Mouse (Mus musculus) erythroid progenitor cell, adult 5-6 weeks (primary cell): ENCODE measurements at regions not wholly inside any gene's neighbourhood (a gene's known extent, or its start where the extent isn't known, plus 50 kb on each side); places are given as distances from the start of the nearest gene placed in this dataset.
"Not testable (repeated sequence)": the region's sequence is repeated elsewhere in the genome, so short reads cannot be mapped to it uniquely, and the experiment has no call there.

Experiments
- ATAC-seq: replicated peaks from 2 replicates; pipeline ENCODE4 v1.8.0; 2016; ENCODE audit warnings: moderate number of reproducible peaks, mild to moderate bottlenecking, moderate TSS enrichment, inconsistent platforms; ENCODE audit not compliant: poor library complexity, low FRiP score, severe bottlenecking

DNA sequence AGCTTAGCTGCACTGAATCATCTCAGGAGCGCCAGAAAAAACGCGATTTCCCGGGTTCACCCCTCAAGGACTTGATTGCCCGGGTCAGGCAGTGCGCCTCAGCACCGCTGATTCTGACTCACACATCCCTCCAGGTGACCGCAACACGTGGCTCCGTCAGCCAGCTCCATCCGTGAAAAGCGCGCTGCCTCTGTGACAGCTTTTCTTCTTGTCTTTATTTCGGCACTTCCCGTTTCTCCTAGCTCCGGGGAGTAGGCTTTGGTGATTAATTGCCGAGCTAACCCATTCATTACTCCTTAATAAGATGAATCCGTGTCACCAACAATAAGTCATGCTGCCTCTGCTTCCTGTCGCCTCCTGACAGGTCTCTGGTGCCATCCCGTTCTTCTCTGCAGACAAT is 108.6 kb downstream of the Katnal1 start:
- no peak for ATAC-seq

- ATAC-seq: peak; percentile 61; the same call in 1 of the 2 replicates
These were observed 109.7 kb downstream of the Katnal1 start for GRCm38 (mm10) chr5:148819423-148819822.

- no peak for ATAC-seq
These were observed 110.4 kb downstream of the Katnal1 start for GRCm38 (mm10) chr5:148818746-148819145.

DNA sequence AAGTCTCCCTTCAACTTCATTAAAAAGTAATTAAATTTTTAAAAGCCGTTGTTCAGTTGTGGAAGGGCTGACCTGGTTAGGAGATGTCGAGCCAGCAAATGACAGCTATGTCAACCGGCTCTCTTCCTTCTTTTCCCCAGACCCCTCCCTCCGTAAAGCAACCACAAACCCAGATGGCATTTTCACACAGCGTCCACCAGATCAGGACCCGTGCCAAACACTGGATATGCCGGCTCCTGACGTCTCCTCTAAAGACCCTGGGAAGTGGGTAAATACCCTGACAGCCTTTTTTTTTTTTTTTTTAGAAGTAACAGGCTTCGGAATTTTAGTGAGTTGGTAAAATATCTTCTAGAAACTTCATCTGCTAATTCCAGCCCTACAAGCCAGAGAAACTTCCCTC is 116.3 kb downstream of the Katnal1 start:
- no peak for ATAC-seq

- ATAC-seq: peak; percentile 64
These were observed 117.1 kb downstream of the Katnal1 start for GRCm38 (mm10) chr5:148812016-148812415.

DNA sequence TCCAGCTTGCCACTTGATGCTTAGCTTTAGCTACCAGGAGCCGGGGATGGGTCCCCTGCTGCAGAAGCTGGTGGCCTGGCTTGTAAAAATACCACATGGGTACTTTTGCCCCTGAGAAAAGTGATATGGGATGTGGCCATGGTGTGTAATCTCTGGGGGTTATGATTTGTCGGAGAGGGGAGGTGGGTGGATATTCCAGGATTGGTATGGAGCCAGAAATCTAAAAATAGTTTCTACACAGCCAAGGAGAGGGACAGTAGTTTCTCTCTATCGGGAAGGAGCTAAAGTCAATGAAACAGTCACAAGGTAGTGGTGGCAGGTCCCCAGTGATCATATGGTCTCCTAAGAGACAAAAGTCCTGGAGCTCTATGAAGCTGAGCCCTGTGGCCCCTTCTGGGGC is 119.6 kb downstream of the Katnal1 start:
- no peak for ATAC-seq

- ATAC-seq: no peak
These were observed 120.1 kb downstream of the Katnal1 start for GRCm38 (mm10) chr5:148809055-148809454.

GRCm38 (mm10) chr5:148808426-148808825 is 120.7 kb downstream of the Katnal1 start:
- ATAC-seq: no peak

DNA sequence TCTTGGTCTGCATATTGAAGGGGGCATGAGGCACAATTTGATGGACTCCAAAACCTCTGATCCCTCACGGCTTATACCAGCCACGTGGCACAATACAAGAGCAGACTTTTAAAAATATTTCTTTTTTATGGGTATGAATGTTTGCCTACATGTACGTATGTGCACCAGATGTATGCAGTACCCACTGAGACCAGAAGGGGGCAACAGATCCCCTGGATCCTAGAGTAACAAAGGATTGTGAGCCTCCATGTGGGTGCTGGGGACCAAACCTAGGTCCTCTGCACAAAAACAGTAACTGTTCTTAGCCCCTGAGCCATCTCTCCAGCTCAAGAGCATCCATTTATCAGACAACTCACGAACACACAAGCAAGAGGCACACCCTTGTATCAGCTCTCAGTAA is 121.5 kb downstream of the Katnal1 start:
- no peak for ATAC-seq

- no peak for ATAC-seq
These were observed 124.1 kb downstream of the Katnal1 start for GRCm38 (mm10) chr5:148805030-148805429.

DNA sequence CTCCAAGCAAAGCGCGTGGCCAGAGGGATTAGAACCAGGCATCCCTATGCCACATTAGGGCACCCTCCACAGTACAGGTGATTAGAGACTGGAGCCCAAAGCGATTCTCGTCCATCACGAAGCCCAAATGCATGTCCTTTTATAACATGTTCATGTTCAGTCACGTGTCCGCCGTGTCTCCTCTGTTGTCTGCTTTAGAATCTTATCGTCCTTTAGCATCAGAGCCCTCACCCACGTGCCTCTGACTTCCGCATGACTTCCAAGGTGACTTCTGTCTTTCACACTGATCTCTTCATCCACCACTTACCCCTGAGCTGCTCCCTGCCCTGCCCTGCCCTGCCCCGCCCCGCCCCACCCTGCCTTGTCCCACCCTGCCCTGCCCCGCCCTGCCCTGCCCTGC is 125.3 kb downstream of the Katnal1 start:
- ATAC-seq: no peak

DNA sequence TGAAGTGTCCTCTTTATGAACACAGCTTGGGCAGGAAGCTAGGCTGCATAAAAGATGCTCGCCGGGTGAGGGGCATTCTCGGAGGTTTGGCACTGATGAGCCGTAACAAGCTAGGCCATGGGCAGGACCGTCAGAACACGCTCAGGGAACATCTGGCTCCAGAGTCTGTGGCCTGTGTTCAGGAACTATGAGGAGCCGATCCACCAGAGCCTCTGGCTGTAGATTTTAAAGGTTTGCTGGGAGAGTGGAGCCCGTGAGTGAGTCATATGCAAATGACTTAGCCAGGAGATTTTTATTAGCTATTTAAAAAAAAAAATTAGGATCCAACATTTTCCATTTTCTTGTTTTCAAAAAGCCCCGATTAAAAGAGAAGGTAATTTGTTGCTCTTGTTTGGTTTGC is 126.4 kb downstream of the Katnal1 start:
- ATAC-seq: no peak; the same call in 1 of the 2 replicates

DNA sequence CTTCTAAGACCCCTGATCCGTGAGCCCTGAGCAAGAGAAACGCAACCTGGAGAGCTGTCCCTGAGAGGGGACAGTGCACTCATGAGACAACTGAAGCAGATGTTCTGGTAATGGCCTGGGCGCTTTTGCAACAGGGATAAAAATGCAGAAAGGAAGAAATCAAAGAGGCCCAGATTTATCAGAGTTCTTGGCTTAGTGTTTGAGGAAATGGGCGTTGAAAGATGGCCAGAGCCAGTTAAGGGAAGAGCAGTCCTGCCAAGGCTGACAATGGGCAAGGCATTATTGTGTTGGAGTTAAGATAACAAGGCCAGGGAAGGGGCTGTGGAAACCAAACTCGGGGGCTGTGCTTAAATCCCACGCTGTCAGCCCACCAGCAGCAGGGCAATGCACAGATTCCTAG is 130.6 kb downstream of the Katnal1 start:
- no peak for ATAC-seq

- no peak for ATAC-seq
These were observed 133.0 kb downstream of the Katnal1 start for GRCm38 (mm10) chr5:148796072-148796471.

- ATAC-seq: peak; percentile 57; the same call in 1 of the 2 replicates
These were observed 134.7 kb downstream of the Katnal1 start for GRCm38 (mm10) chr5:148794465-148794864.

DNA sequence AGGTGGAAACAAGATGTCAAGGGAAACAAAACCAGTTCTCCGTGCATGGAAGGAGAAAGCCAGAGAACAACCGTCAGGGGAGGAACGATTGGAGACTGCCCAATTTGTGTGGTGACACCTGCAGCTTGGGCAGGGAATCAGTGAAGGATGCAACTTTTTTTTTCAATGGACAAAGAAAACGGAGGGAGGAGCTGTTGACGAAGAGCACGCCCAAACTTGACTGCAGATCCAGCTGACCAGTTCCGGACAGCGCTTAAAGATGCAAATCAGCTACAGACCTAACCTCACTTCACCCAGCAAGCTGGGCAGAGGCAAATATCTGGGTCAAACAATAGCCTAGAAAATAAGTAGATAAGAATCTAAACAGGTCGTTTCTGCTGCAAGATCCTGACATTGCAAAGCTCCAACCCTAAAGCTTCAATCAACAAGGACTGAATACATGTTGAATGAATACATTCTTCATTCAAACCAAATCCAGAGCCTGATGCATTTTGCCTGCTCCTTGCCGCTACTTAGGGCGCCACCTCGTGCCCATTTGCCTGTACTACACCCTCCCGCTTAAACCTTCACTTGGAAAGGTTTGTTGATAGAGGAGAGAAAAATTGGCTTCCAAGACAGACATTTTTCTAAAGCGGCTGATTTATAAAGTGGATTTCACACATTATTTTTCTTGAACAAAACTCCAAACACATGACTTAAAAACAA is 136.2 kb downstream of the Katnal1 start:
- no peak for ATAC-seq

GRCm38 (mm10) chr5:148791651-148792050 is 137.5 kb downstream of the Katnal1 start:
- no peak for ATAC-seq

DNA sequence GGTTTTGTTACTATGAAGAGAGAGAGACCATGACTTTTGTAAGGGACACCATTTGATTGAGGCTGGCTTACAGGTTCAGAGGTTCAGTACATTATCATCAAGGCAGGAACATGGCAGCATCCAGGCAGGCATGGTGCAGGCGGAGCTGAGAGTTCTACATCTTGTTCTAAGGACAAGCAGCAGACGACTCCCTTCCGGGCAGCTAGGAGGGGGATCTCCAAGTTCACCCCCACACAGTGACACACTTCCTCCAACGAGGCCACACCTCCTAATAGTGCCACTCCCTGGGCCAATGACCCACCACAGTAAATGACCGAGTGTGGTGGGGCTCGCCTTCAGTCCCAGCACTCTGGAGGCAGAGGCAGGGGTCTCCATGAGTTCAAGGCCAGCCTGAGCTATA is 138.8 kb downstream of the Katnal1 start:
- ATAC-seq: not testable (repeated sequence)

DNA sequence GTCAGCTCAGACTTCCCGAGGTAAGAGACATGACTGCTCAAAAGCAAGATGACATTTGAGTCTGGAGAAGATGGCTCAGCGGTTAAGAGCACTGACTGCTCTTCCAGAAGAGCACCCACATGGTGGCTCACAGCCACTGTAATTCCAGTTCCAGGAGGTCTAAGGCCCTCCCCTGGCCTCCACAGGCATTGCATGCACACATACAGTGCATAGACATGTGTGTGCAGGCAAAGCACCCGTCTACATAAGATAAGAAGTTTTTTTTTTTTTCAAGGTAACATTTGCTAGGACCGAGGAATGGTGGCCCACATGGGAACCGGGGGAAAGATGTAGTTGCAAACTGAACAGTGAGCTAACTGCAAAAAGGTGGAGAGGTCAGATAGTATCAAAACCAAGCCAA is 139.3 kb downstream of the Katnal1 start:
- no peak for ATAC-seq

GRCm38 (mm10) chr5:148789147-148789566 is 140.0 kb downstream of the Katnal1 start:
- ATAC-seq: no peak

- ATAC-seq: no peak
These were observed 140.4 kb downstream of the Katnal1 start for GRCm38 (mm10) chr5:148788690-148789089.

DNA sequence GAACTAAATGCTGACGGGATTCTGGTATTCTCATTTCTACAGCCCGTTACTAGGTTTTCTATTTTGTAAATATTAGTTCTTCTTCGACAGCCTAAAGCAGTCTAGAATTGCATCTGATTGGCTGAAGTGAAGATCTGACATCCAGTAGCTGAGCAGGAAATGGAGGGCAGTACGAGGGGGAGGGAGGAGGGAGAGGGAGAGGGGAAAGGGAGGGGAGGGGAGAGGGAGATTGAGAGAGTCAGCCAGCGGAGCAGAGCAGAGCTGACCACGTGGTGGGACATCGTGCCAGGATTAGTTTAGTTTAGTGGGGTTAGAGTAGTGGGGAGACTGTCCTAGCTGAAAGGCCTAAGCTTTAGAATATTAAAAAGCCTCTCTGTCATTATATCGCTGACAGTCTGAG is 141.8 kb downstream of the Katnal1 start:
- no peak for ATAC-seq
